23 mouse cellular contexts compared by ENCODE assay signal in genomic region chr11:119967892-119968291, GRCm38 (mm10). TPM values are rescaled to one million over a fixed set of nuclear protein-coding genes. Genes with fewer than 3 reads are reported as not detected.
DNase-seq lines count a peak whose midpoint lies in the region; ATAC-seq and TF ChIP-seq lines count a peak whose summit lies in the region.
"Had no signal": no experiment of that assay in that cellular context is flagged by ENCODE, and none has a peak within 500 bp of the region (broad histone marks: within the 10 kb centered on the region; RNA-seq: fewer than 3 reads in every experiment).

No protein-coding gene starts in this region.

- H3K79me3 ChIP-seq in C2C12 (ENCODE audit: low read depth): peaks cover 28% of the 10 kb centered on the region

- TF ChIP-seq EP300 in liver, postnatal 0 days (IDR thresholded peaks at IDR 0.05; ENCODE audit: low read depth): peak; percentile 47; the same call in 1 of the 2 replicates
- TF ChIP-seq EP300 in lung, postnatal 0 days (IDR thresholded peaks at IDR 0.05): no peak

- peak overlapping the region; percentile 64 for H3K27ac ChIP-seq in liver, postnatal 0 days (ENCODE audit: low read depth)
- no peak overlapping the region for H3K27ac ChIP-seq in liver, embryonic 12.5 days
- no peak overlapping the region for H3K27ac ChIP-seq in lung, postnatal 0 days (ENCODE audit: low read length)
- no peak overlapping the region for H3K27ac ChIP-seq in intestine, postnatal 0 days (ENCODE audit: low read depth, low read length)

- ATAC-seq in liver, postnatal 0 days: peak; percentile 51
- ATAC-seq in liver, embryonic 12.5 days: no peak
- 0 out of 2 replicates have a peak, but pooled peaks have one; percentile 16 for ATAC-seq in lung, postnatal 0 days
- no peak for ATAC-seq in intestine, postnatal 0 days
- ATAC-seq: activated CD4-positive, CD25-positive, alpha-beta regulatory T cell, adult 4 months; CD4-positive, CD25-positive, alpha-beta regulatory T cell, adult 4 months; Patski had no signal

- no peaks in the 10 kb centered on the region for H3K9me3 ChIP-seq in liver, postnatal 0 days (ENCODE audit: low read length)
- no peaks in the 10 kb centered on the region for H3K9me3 ChIP-seq in liver, embryonic 12.5 days (replicated peaks)
- no peaks in the 10 kb centered on the region for H3K9me3 ChIP-seq in lung, postnatal 0 days (ENCODE audit: low read length)
- H3K9me3 ChIP-seq in intestine, postnatal 0 days (ENCODE audit: control insufficient read depth): no peaks in the 10 kb centered on the region
- H3K9me3 ChIP-seq: G1E had no signal

- TF ChIP-seq CTCF in liver, postnatal 0 days (IDR thresholded peaks at IDR 0.05; ENCODE audit: low read depth): no peak
- no peak for TF ChIP-seq CTCF in lung, postnatal 0 days (IDR thresholded peaks at IDR 0.05)
- TF ChIP-seq CTCF in C2C12 (IDR thresholded peaks at IDR 0.05; ENCODE audit: control insufficient read depth, insufficient read depth, insufficient read length): no peak
- TF ChIP-seq CTCF in intestine, postnatal 0 days (IDR thresholded peaks at IDR 0.05; ENCODE audit: low read depth): no peak

- H3K79me2 ChIP-seq in C2C12 (ENCODE audit: control insufficient read depth, insufficient read depth): peaks cover 86% of the 10 kb centered on the region

- H3K27me3 ChIP-seq in liver, postnatal 0 days (ENCODE audit: insufficient read depth, low read length): no peaks in the 10 kb centered on the region
- H3K27me3 ChIP-seq in liver, embryonic 12.5 days (replicated peaks): no peaks in the 10 kb centered on the region
- H3K27me3 ChIP-seq in lung, postnatal 0 days (replicated peaks; ENCODE audit: insufficient read depth, low read length): no peaks in the 10 kb centered on the region
- no peaks in the 10 kb centered on the region for H3K27me3 ChIP-seq in C2C12 (ENCODE audit: control insufficient read depth, insufficient read depth, insufficient read length)
- H3K27me3 ChIP-seq in intestine, postnatal 0 days (replicated peaks; ENCODE audit: control insufficient read depth, insufficient read depth, low read length): no peaks in the 10 kb centered on the region
- H3K27me3 ChIP-seq: CH12.LX, Patski had no signal

- DNase-seq in liver, postnatal 0 days: peak; percentile 42
- no peak for DNase-seq in lung, postnatal 0 days (ENCODE audit: low spot score)
- no peak for DNase-seq in lung, postnatal 4 days
- DNase-seq in lung, postnatal 36 days: peak; percentile 47
- no peak for DNase-seq in lung, postnatal 14 days
- DNase-seq: adrenal gland, adult 2 months; adrenal gland, adult 8-10 months; adrenal gland, postnatal 10 days; adrenal gland, postnatal 14 days; adrenal gland, postnatal 25 days; adrenal gland, postnatal 36 days; B cell, adult 2 months; cerebellum, adult 11 months; cerebellum, adult 11-12 months; cerebellum, adult 18-20 months had no signal

- H3K4me1 ChIP-seq in liver, postnatal 0 days (ENCODE audit: insufficient read depth): peaks cover 17% of the 10 kb centered on the region
- H3K4me1 ChIP-seq in liver, embryonic 12.5 days: no peaks in the 10 kb centered on the region
- H3K4me1 ChIP-seq in lung, postnatal 0 days (ENCODE audit: insufficient read depth, low read depth, low read length): no peaks in the 10 kb centered on the region
- no peaks in the 10 kb centered on the region for H3K4me1 ChIP-seq in intestine, postnatal 0 days (replicated peaks; ENCODE audit: control insufficient read depth, insufficient read depth, low read length)

- no peak overlapping the region for H3K4me3 ChIP-seq in liver, postnatal 0 days (ENCODE audit: low read depth, low read length)
- H3K4me3 ChIP-seq in liver, embryonic 12.5 days: no peak overlapping the region
- no peak overlapping the region for H3K4me3 ChIP-seq in lung, postnatal 0 days (ENCODE audit: low read depth, low read length)
- no peak overlapping the region for H3K4me3 ChIP-seq in C2C12 (ENCODE audit: insufficient read depth, poor library complexity, severe bottlenecking)
- H3K4me3 ChIP-seq in intestine, postnatal 0 days (ENCODE audit: low read depth, low read length): no peak overlapping the region

- peaks cover 24% of the 10 kb centered on the region for H3K36me3 ChIP-seq in liver, postnatal 0 days (replicated peaks; ENCODE audit: insufficient read depth, low read length)
- H3K36me3 ChIP-seq in liver, embryonic 12.5 days: peaks cover 4% of the 10 kb centered on the region; the same call in 1 of the 2 replicates
- H3K36me3 ChIP-seq in lung, postnatal 0 days (ENCODE audit: insufficient read depth, low read length): peaks cover 38% of the 10 kb centered on the region; the same call in 1 of the 2 replicates
- peaks cover 94% of the 10 kb centered on the region for H3K36me3 ChIP-seq in C2C12 (ENCODE audit: control insufficient read depth, insufficient read depth)
- no peaks in the 10 kb centered on the region; the same call in 1 of the 2 replicates for H3K36me3 ChIP-seq in intestine, postnatal 0 days (ENCODE audit: control insufficient read depth, insufficient read depth)
- H3K36me3 ChIP-seq: G1E had no signal

- WGBS in liver, postnatal 0 days (ENCODE audit: insufficient replicate concordance): 57% methylated on average over 2 of the region's 2 CpGs
- 72% methylated on average over 2 of the region's 2 CpGs for WGBS in liver, embryonic 12.5 days (ENCODE audit: insufficient replicate concordance)
- WGBS in lung, postnatal 0 days: 84% methylated on average over 2 of the region's 2 CpGs
- WGBS in intestine, postnatal 0 days: 91% methylated on average over 2 of the region's 2 CpGs

- H3K9ac ChIP-seq in liver, postnatal 0 days (replicated peaks): no peak overlapping the region
- no peak overlapping the region for H3K9ac ChIP-seq in liver, embryonic 12.5 days
- H3K9ac ChIP-seq in lung, postnatal 0 days (replicated peaks; ENCODE audit: low read depth): no peak overlapping the region
- H3K9ac ChIP-seq in intestine, postnatal 0 days (ENCODE audit: low read depth, low read length): no peak overlapping the region

- H3ac ChIP-seq in C2C12 (ENCODE audit: control insufficient read depth, insufficient read length, low read depth): no peak overlapping the region

- H3K4me2 ChIP-seq in liver, postnatal 0 days (ENCODE audit: low read depth, low read length): no peak overlapping the region
- no peak overlapping the region for H3K4me2 ChIP-seq in liver, embryonic 12.5 days
- no peak overlapping the region for H3K4me2 ChIP-seq in lung, postnatal 0 days (replicated peaks; ENCODE audit: low read depth, low read length)
- H3K4me2 ChIP-seq in intestine, postnatal 0 days (replicated peaks; ENCODE audit: low read depth): no peak overlapping the region

TF ChIP-seq in C2C12, 6 proteins besides CTCF, POLR2A, EP300 and RAD21:
- TF ChIP-seq MYOD1 (IDR thresholded peaks at IDR 0.05; ENCODE audit: control insufficient read depth, insufficient read length, low read depth) (no peak), CEBPB (IDR thresholded peaks at IDR 0.05; ENCODE audit: low read depth) (peak; percentile 23), FOSL1 (IDR thresholded peaks at IDR 0.05; ENCODE audit: insufficient read depth, low read length, poor library complexity, severe bottlenecking) (no peak), MYOG (IDR thresholded peaks at IDR 0.05; ENCODE audit: control insufficient read depth, extremely low read depth, insufficient read length) (no peak), MAX (IDR thresholded peaks at IDR 0.05) (no peak)

RNA-seq across cellular contexts. Expression of gene Baiap2, which starts 25.3 kb away (rescaled TPM):
- polyA plus RNA-seq in liver, postnatal 0 days (2015; fragmentation: Nextera tagmentation; extraction: Ambion mirVana): 20.8 and 21.3 TPM in 2 replicates
- polyA plus RNA-seq in liver, embryonic 12.5 days (2016; fragmentation: Nextera tagmentation; extraction: Ambion mirVana): 6.2 and 7.0 TPM in 2 replicates
- polyA plus RNA-seq in lung, postnatal 0 days (2015; fragmentation: Nextera tagmentation; extraction: Ambion mirVana): 42.9 and 52.6 TPM in 2 replicates
- polyA plus RNA-seq in C2C12 (2012; fragmentation: generic; extraction: Trizol): 41.5 TPM
- 4.2 and 4.3 TPM in 2 replicates for polyA plus RNA-seq in intestine, postnatal 0 days (2015; fragmentation: Nextera tagmentation; extraction: Ambion mirVana)

RNA-seq across cellular contexts. Expression of gene Chmp6, which starts 54.7 kb away (rescaled TPM):
- 28.0 and 30.5 TPM in 2 replicates for polyA plus RNA-seq in liver, postnatal 0 days (2015; fragmentation: Nextera tagmentation; extraction: Ambion mirVana)
- 45.9 and 48.6 TPM in 2 replicates for polyA plus RNA-seq in liver, embryonic 12.5 days (2016; fragmentation: Nextera tagmentation; extraction: Ambion mirVana)
- polyA plus RNA-seq in lung, postnatal 0 days (2015; fragmentation: Nextera tagmentation; extraction: Ambion mirVana): 83.6 and 89.9 TPM in 2 replicates
- polyA plus RNA-seq in C2C12 (2012; fragmentation: generic; extraction: Trizol): 64.9 TPM
- 121 and 123 TPM in 2 replicates for polyA plus RNA-seq in intestine, postnatal 0 days (2015; fragmentation: Nextera tagmentation; extraction: Ambion mirVana)

Comparison
In these comparisons a context has a peak if more than half of its experiments do, and no peak if none do; other contexts are left out.
1. ATAC-seq: peak in liver, postnatal 0 days (single experiment) and lung, postnatal 0 days (single experiment); none in liver, embryonic 12.5 days (single experiment) and intestine, postnatal 0 days (single experiment).
2. DNase-seq: peak in liver, postnatal 0 days (single experiment) and lung, postnatal 36 days (single experiment); none in lung, postnatal 0 days (single experiment), lung, postnatal 4 days (0 of 2) and lung, postnatal 14 days (single experiment).